Mouse (Mus musculus): ENCODE measurements around the gene Slco3a1.

DNA sequence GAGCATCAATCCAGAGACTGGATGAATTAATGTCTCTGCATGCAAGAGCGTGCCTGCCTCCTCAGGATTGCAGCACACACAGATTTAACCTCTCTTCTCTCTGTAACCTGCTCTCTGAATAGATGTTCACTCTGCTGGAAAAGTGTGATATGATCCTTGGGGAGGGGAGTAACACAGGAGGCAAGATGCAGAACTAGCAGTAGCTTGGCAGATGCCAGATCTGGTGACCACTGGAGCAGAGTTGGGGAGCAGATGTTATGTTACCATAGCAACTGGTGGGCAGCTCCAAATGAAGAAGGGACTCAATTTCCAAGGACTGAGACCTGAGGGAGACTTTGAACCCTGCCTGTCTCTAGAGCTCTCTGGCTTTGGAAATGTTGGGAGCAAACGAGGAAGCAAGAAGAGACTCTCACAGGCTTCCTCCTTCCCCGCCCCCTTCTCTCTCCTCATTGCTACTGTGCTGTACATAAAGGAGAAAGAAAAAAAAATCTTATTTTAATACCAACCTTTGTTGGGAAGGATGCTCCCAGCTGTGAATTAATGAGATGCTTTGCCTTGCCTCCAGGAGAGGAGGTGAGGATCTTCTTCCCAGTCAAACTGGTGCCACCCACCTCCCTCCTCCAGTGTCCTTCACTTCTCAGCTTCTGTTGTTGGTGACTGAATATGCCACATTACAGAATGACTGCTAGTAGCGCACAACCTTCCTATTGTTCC is 314.0 kb downstream of the Slco3a1 start:
- TF ChIP-seq CTCF (conservative IDR thresholded peaks at IDR 0.05; ENCODE audit: low read length): no peak
- TF ChIP-seq POU5F1 (IDR thresholded peaks at IDR 0.05; ENCODE audit: borderline replicate concordance, low read length): no peak

Data from E14TG2a.4 (cell line).